Mouse (Mus musculus): Measurements from ENCODE around the gene Gm20708. TPM values are rescaled to one million over a fixed set of nuclear protein-coding genes. Genes with fewer than 3 reads are reported as not detected.

The Gm20708 gene
- polyA plus RNA-seq, 1 experiment from 2014 or later = 0.47 TPM

- peaks cover 7% of the 10 kb centered on the region; the same call in 1 of the 2 replicates for H3K4me1 ChIP-seq (ENCODE audit: control insufficient read depth, insufficient read depth, low read length)
- H3K9me3 ChIP-seq (ENCODE audit: control insufficient read depth, low read length) = no peaks in the 10 kb centered on the region
- no peak overlapping the region for H3K4me3 ChIP-seq (replicated peaks; ENCODE audit: low read depth, low read length)
- 90% methylated on average over 2 of the region's 2 CpGs for WGBS
- no peak overlapping the region for H3K27ac ChIP-seq (replicated peaks; ENCODE audit: low read depth, low read length)
- ATAC-seq (ENCODE audit: low FRiP score, low TSS enrichment) (no peak), DNase-seq (no peak)
- H3K9ac ChIP-seq (replicated peaks; ENCODE audit: low read length) = no peak overlapping the region
- no peak overlapping the region for H3K4me2 ChIP-seq (ENCODE audit: low read length)
- no peaks in the 10 kb centered on the region for H3K36me3 ChIP-seq (ENCODE audit: control insufficient read depth, insufficient read depth, low read length)
- H3K27me3 ChIP-seq (ENCODE audit: control insufficient read depth, insufficient read depth, low read length) = no peaks in the 10 kb centered on the region
Observed at GRCm38 (mm10) chr11:117843434-117843833, 34.0 kb downstream of the Gm20708 start.

- no peak overlapping the region for H3K4me3 ChIP-seq (replicated peaks; ENCODE audit: low read depth, low read length)
- H3K9me3 ChIP-seq (ENCODE audit: control insufficient read depth, low read length) = no peaks in the 10 kb centered on the region
- no peak overlapping the region for H3K27ac ChIP-seq (replicated peaks; ENCODE audit: low read depth, low read length)
- H3K4me1 ChIP-seq (ENCODE audit: control insufficient read depth, insufficient read depth, low read length) = peaks cover 13% of the 10 kb centered on the region
- H3K27me3 ChIP-seq (ENCODE audit: control insufficient read depth, insufficient read depth, low read length) = no peaks in the 10 kb centered on the region
- no peak overlapping the region for H3K9ac ChIP-seq (replicated peaks; ENCODE audit: low read length)
- no peaks in the 10 kb centered on the region for H3K36me3 ChIP-seq (ENCODE audit: control insufficient read depth, insufficient read depth, low read length)
- no peak for DNase-seq
- WGBS = 69% methylated on average over 2 of the region's 2 CpGs
- ATAC-seq (ENCODE audit: low FRiP score, low TSS enrichment) = no peak
- H3K4me2 ChIP-seq (ENCODE audit: low read length) = no peak overlapping the region
Observed at GRCm38 (mm10) chr11:117844997-117845396, 35.5 kb downstream of the Gm20708 start.

GRCm38 (mm10) chr11:117845651-117846050, 36.2 kb downstream of the Gm20708 start:
- no peaks in the 10 kb centered on the region for H3K27me3 ChIP-seq (ENCODE audit: control insufficient read depth, insufficient read depth, low read length)
- H3K4me3 ChIP-seq (replicated peaks; ENCODE audit: low read depth, low read length) = no peak overlapping the region
- DNase-seq (no peak), ATAC-seq (ENCODE audit: low FRiP score, low TSS enrichment) (no peak)
- no peak overlapping the region for H3K27ac ChIP-seq (replicated peaks; ENCODE audit: low read depth, low read length)
- no peaks in the 10 kb centered on the region for H3K9me3 ChIP-seq (ENCODE audit: control insufficient read depth, low read length)
- peaks cover 13% of the 10 kb centered on the region for H3K4me1 ChIP-seq (ENCODE audit: control insufficient read depth, insufficient read depth, low read length)
- WGBS = 83% methylated on average over 2 of the region's 2 CpGs
- H3K4me2 ChIP-seq (ENCODE audit: low read length) = no peak overlapping the region
- no peak overlapping the region for H3K9ac ChIP-seq (replicated peaks; ENCODE audit: low read length)
- no peaks in the 10 kb centered on the region for H3K36me3 ChIP-seq (ENCODE audit: control insufficient read depth, insufficient read depth, low read length)

GRCm38 (mm10) chr11:117846640-117847039, 37.2 kb downstream of the Gm20708 start:
- Histone ChIP-seq H3K27me3 (ENCODE audit: control insufficient read depth, insufficient read depth, low read length) (no peaks in the 10 kb centered on the region), H3K4me3 (replicated peaks; ENCODE audit: low read depth, low read length) (no peak overlapping the region), H3K9ac (replicated peaks; ENCODE audit: low read length) (no peak overlapping the region), H3K4me1 (ENCODE audit: control insufficient read depth, insufficient read depth, low read length) (peaks cover 13% of the 10 kb centered on the region), H3K27ac (replicated peaks; ENCODE audit: low read depth, low read length) (no peak overlapping the region), H3K4me2 (ENCODE audit: low read length) (no peak overlapping the region), H3K9me3 (ENCODE audit: control insufficient read depth, low read length) (no peaks in the 10 kb centered on the region), H3K36me3 (ENCODE audit: control insufficient read depth, insufficient read depth, low read length) (no peaks in the 10 kb centered on the region)
- 58% methylated on average over 5 of the region's 5 CpGs for WGBS
- ATAC-seq (ENCODE audit: low FRiP score, low TSS enrichment) = no peak
- DNase-seq = peak; percentile 48

GRCm38 (mm10) chr11:117847593-117848215, 38.2 kb downstream of the Gm20708 start:
- ATAC-seq (ENCODE audit: low FRiP score, low TSS enrichment) = no peak

GRCm38 (mm10) chr11:117848271-117848984, 39.0 kb downstream of the Gm20708 start:
- 12% methylated on average over 19 of the region's 19 CpGs for WGBS
- Histone ChIP-seq H3K27me3 (ENCODE audit: control insufficient read depth, insufficient read depth, low read length) (no peaks in the 10 kb centered on the region), H3K4me2 (ENCODE audit: low read length) (peak overlapping the region; percentile 89), H3K9me3 (ENCODE audit: control insufficient read depth, low read length) (no peaks in the 10 kb centered on the region), H3K36me3 (ENCODE audit: control insufficient read depth, insufficient read depth, low read length) (no peaks in the 10 kb centered on the region), H3K4me1 (ENCODE audit: control insufficient read depth, insufficient read depth, low read length) (peaks cover 13% of the 10 kb centered on the region), H3K27ac (replicated peaks; ENCODE audit: low read depth, low read length) (peak overlapping the region; percentile 97), H3K9ac (replicated peaks; ENCODE audit: low read length) (peak overlapping the region; percentile 82), H3K4me3 (replicated peaks; ENCODE audit: low read depth, low read length) (peak overlapping the region; percentile 62)
- ATAC-seq (ENCODE audit: low FRiP score, low TSS enrichment) = peak; percentile 85
- DNase-seq = no peak

More at GRCm38 (mm10) chr11:117847593-117848215, 38.2 kb downstream of the Gm20708 start:
- Histone ChIP-seq H3K36me3 (ENCODE audit: control insufficient read depth, insufficient read depth, low read length) (no peaks in the 10 kb centered on the region), H3K27me3 (ENCODE audit: control insufficient read depth, insufficient read depth, low read length) (no peaks in the 10 kb centered on the region), H3K9me3 (ENCODE audit: control insufficient read depth, low read length) (no peaks in the 10 kb centered on the region), H3K4me2 (ENCODE audit: low read length) (peak overlapping the region; percentile 89), H3K4me1 (ENCODE audit: control insufficient read depth, insufficient read depth, low read length) (peaks cover 13% of the 10 kb centered on the region), H3K4me3 (replicated peaks; ENCODE audit: low read depth, low read length) (no peak overlapping the region), H3K27ac (replicated peaks; ENCODE audit: low read depth, low read length) (peak overlapping the region; percentile 97; the same call in 1 of the 2 replicates), H3K9ac (replicated peaks; ENCODE audit: low read length) (peak overlapping the region; percentile 82; the same call in 1 of the 2 replicates)
- no peak for DNase-seq
- WGBS = 84% methylated on average over 7 of the region's 7 CpGs

- under 1% methylated on average over 51 of the region's 51 CpGs for WGBS
Observed at GRCm38 (mm10) chr11:117848985-117849671, 39.7 kb downstream of the Gm20708 start, which contains the start of gene Birc5. Birc5 (plus strand) TSS chr11:117849251.

GRCm38 (mm10) chr11:117852875-117853274, 43.4 kb downstream of the Gm20708 start:
- no peak overlapping the region for H3K27ac ChIP-seq (replicated peaks; ENCODE audit: low read depth, low read length)
- WGBS = 94% methylated on average over 3 of the region's 3 CpGs
- no peaks in the 10 kb centered on the region for H3K27me3 ChIP-seq (ENCODE audit: control insufficient read depth, insufficient read depth, low read length)
- H3K9ac ChIP-seq (replicated peaks; ENCODE audit: low read length) = no peak overlapping the region
- no peak overlapping the region for H3K4me2 ChIP-seq (ENCODE audit: low read length)
- 0 out of 2 replicates have a peak, but pooled peaks cover 3% of the 10 kb centered on the region for H3K36me3 ChIP-seq (ENCODE audit: control insufficient read depth, insufficient read depth, low read length)
- DNase-seq (no peak), ATAC-seq (ENCODE audit: low FRiP score, low TSS enrichment) (no peak)
- no peaks in the 10 kb centered on the region for H3K9me3 ChIP-seq (ENCODE audit: control insufficient read depth, low read length)
- no peak overlapping the region for H3K4me3 ChIP-seq (replicated peaks; ENCODE audit: low read depth, low read length)
- H3K4me1 ChIP-seq (ENCODE audit: control insufficient read depth, insufficient read depth, low read length) = peaks cover 12% of the 10 kb centered on the region

More at GRCm38 (mm10) chr11:117848985-117849671, 39.7 kb downstream of the Gm20708 start, which contains the start of gene Birc5:
- Histone ChIP-seq H3K9ac (replicated peaks; ENCODE audit: low read length) (peak within 1 kb of the TSS; percentile 82), H3K4me3 (replicated peaks; ENCODE audit: low read depth, low read length) (peak within 1 kb of the TSS; percentile 62), H3K4me1 (ENCODE audit: control insufficient read depth, insufficient read depth, low read length) (peaks cover 13% of the 10 kb centered on the region), H3K9me3 (ENCODE audit: control insufficient read depth, low read length) (no peaks in the 10 kb centered on the region), H3K4me2 (ENCODE audit: low read length) (peak within 1 kb of the TSS; percentile 89), H3K27me3 (ENCODE audit: control insufficient read depth, insufficient read depth, low read length) (no peaks in the 10 kb centered on the region), H3K36me3 (ENCODE audit: control insufficient read depth, insufficient read depth, low read length) (no peaks in the 10 kb centered on the region), H3K27ac (replicated peaks; ENCODE audit: low read depth, low read length) (peak within 1 kb of the TSS; percentile 97)
- peak; percentile 95 for ATAC-seq (ENCODE audit: low FRiP score, low TSS enrichment)
- DNase-seq = peak; percentile 99

All from midbrain, embryonic 14.5 days (tissue).